Mouse (Mus musculus): ENCODE measurements around the gene Lrrc15. TPM values are rescaled to one million over a fixed set of nuclear protein-coding genes. Genes with fewer than 3 reads are reported as not detected.

The Lrrc15 gene
- polyA plus RNA-seq, 1 experiment from 2014 or later = 0.50 TPM

DNA sequence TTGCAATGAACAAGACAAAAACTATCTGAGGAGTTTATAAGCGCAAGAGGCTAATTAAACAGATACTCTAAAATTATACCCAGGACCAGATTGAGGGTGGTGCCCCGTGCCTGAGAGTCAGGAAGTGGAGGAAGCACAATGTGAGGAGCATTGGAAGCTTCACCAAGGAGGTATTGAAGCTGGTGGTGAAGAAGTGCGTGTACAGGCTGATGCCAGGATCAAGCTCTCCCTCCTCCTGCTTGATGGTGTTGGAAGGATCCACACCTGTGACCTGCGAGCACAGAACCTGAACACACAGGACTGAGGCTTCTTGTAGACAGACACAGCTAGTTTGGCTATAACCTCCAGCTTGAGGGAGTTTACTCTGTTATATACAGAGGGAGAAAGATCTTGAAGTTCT is 23.0 kb upstream of the Lrrc15 start:
- Histone ChIP-seq H3K9me3 (ENCODE audit: control insufficient read depth, low read length) (no peaks in the 10 kb centered on the region), H3K4me2 (ENCODE audit: low read length) (no peak overlapping the region), H3K9ac (ENCODE audit: low read length) (no peak overlapping the region), H3K27ac (ENCODE audit: low read depth) (no peak overlapping the region), H3K4me1 (replicated peaks; ENCODE audit: control insufficient read depth, insufficient read depth, low read length) (peaks cover 12% of the 10 kb centered on the region), H3K27me3 (replicated peaks; ENCODE audit: control insufficient read depth, insufficient read depth, low read length) (peaks cover 44% of the 10 kb centered on the region), H3K4me3 (ENCODE audit: low read depth, low read length) (no peak overlapping the region), H3K36me3 (ENCODE audit: control insufficient read depth, insufficient read depth, low read length) (no peaks in the 10 kb centered on the region)
- 87% methylated on average over 4 of the region's 4 CpGs for WGBS
- DNase-seq (ENCODE audit: low spot score) = no peak
- ATAC-seq (replicated peaks; ENCODE audit: low FRiP score, low TSS enrichment, low read depth) = no peak

DNA sequence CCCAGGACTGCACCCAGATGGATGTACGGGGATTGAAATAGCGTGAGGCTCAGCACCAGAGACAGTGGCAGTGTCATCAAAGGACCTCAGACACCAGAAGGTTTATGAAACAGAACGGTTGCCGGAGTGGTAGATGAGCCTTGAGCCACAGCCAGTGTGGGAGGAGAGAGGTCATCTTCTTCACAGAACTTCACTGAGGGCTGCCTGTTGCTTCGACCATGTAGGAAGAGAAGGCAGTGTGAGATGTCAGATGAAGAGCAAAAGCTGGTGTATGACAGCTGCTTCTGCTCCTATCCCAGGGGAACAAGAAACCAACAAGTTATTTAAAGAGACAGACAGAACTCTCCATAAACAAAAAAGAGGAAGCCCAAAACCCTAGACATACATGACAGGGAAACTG is 21.2 kb upstream of the Lrrc15 start:
- H3K4me2 ChIP-seq (ENCODE audit: low read length) = no peak overlapping the region
- ATAC-seq (replicated peaks; ENCODE audit: low FRiP score, low TSS enrichment, low read depth) = no peak
- H3K36me3 ChIP-seq (ENCODE audit: control insufficient read depth, insufficient read depth, low read length) = no peaks in the 10 kb centered on the region
- H3K27me3 ChIP-seq (replicated peaks; ENCODE audit: control insufficient read depth, insufficient read depth, low read length) = peaks cover 29% of the 10 kb centered on the region
- no peak for DNase-seq (ENCODE audit: low spot score)
- H3K9me3 ChIP-seq (ENCODE audit: control insufficient read depth, low read length) = no peaks in the 10 kb centered on the region
- H3K9ac ChIP-seq (ENCODE audit: low read length) = no peak overlapping the region
- WGBS = 51% methylated on average over 5 of the region's 5 CpGs
- H3K27ac ChIP-seq (ENCODE audit: low read depth) = no peak overlapping the region
- no peak overlapping the region for H3K4me3 ChIP-seq (ENCODE audit: low read depth, low read length)
- peaks cover 7% of the 10 kb centered on the region for H3K4me1 ChIP-seq (replicated peaks; ENCODE audit: control insufficient read depth, insufficient read depth, low read length)

DNA sequence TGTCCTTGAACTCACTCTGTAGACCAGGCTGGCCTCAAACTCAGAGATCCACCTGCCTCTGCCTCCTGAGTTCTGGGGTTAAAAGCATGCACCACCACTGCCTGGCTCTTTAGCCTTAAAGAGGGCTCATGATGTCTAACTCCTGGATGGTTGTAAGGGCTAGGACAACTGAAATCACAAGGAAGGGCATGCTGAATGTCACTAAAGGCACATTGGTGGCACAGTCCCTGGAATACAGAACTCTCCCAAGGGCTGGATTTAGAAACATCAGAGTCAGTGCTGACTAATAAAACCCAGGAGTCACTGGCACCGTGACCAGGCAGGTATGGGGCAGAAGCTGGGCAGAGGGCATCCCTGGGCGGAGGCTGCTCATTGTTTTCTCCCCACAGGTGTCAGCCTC is 20.4 kb upstream of the Lrrc15 start:
- ATAC-seq (replicated peaks; ENCODE audit: low FRiP score, low TSS enrichment, low read depth) = no peak
- WGBS = 76% methylated on average over 2 of the region's 2 CpGs
- no peak overlapping the region for H3K9ac ChIP-seq (ENCODE audit: low read length)
- H3K27me3 ChIP-seq (replicated peaks; ENCODE audit: control insufficient read depth, insufficient read depth, low read length) = peaks cover 22% of the 10 kb centered on the region
- DNase-seq (ENCODE audit: low spot score) = peak; percentile 45
- no peak overlapping the region for H3K4me2 ChIP-seq (ENCODE audit: low read length)
- no peak overlapping the region for H3K27ac ChIP-seq (ENCODE audit: low read depth)
- no peaks in the 10 kb centered on the region for H3K36me3 ChIP-seq (ENCODE audit: control insufficient read depth, insufficient read depth, low read length)
- H3K4me1 ChIP-seq (replicated peaks; ENCODE audit: control insufficient read depth, insufficient read depth, low read length) = peaks cover 4% of the 10 kb centered on the region
- H3K4me3 ChIP-seq (ENCODE audit: low read depth, low read length) = no peak overlapping the region
- H3K9me3 ChIP-seq (ENCODE audit: control insufficient read depth, low read length) = no peaks in the 10 kb centered on the region

DNA sequence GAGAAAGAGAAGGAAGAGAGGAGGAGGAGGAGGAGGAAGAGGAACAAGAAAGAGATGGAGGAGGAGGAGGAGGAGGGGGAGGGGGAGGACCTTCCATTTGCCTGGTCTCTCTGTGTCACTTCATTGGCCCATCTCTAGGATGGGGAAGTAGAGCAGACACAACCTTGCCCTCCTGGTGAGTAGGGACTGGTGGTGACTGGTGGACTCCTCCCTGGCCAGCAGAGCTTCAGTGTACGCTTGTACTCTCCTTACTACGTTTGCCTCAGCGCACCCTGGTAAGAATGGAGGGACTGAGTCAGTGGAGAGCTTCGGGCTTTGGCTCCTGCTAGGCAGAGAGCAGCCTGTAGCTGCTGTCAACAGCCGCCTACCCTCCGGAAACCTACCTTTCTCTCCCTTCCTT is 19.6 kb upstream of the Lrrc15 start:
- Histone ChIP-seq H3K4me2 (ENCODE audit: low read length) (no peak overlapping the region), H3K9me3 (ENCODE audit: control insufficient read depth, low read length) (no peaks in the 10 kb centered on the region), H3K27me3 (replicated peaks; ENCODE audit: control insufficient read depth, insufficient read depth, low read length) (peaks cover 14% of the 10 kb centered on the region), H3K27ac (ENCODE audit: low read depth) (no peak overlapping the region), H3K9ac (ENCODE audit: low read length) (no peak overlapping the region), H3K4me3 (ENCODE audit: low read depth, low read length) (no peak overlapping the region), H3K36me3 (ENCODE audit: control insufficient read depth, insufficient read depth, low read length) (no peaks in the 10 kb centered on the region), H3K4me1 (replicated peaks; ENCODE audit: control insufficient read depth, insufficient read depth, low read length) (no peaks in the 10 kb centered on the region)
- 81% methylated on average over 6 of the region's 6 CpGs for WGBS
- ATAC-seq (replicated peaks; ENCODE audit: low FRiP score, low TSS enrichment, low read depth) (no peak), DNase-seq (ENCODE audit: low spot score) (peak; percentile 21)

DNA sequence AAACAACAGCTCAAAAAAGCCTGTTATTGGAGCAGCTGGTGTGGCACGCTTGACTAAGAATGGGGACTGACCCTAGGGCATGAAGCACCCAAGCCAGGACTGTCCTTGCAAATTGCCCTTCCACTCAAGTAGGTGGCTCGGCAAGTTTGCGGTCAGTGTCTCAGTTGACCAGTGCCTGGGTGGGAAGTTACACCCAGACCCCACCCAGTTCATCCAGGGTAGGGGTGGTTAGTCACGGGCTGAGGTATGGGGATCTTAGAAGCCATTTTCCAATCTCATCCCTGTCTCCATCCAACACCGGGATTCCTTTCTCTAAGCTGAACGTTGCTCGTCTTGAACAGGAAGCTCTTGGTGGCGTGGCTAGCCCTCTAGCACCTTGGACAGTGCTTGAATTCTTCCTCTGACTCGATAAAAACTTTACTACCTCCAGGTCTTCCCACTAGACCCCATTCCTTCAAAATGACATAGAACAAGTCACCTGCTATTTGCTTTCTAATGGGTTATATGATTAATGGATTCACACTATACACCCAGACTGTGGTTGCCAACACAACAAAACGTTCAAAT is 16.7 kb upstream of the Lrrc15 start:
- H3K27me3 ChIP-seq (replicated peaks; ENCODE audit: control insufficient read depth, insufficient read depth, low read length) = no peaks in the 10 kb centered on the region
- no peak overlapping the region for H3K4me3 ChIP-seq (ENCODE audit: low read depth, low read length)
- ATAC-seq (replicated peaks; ENCODE audit: low FRiP score, low TSS enrichment, low read depth) (no peak), DNase-seq (ENCODE audit: low spot score) (peak; percentile 48)
- H3K9me3 ChIP-seq (ENCODE audit: control insufficient read depth, low read length) = no peaks in the 10 kb centered on the region
- 60% methylated on average over 10 of the region's 10 CpGs for WGBS
- no peaks in the 10 kb centered on the region for H3K4me1 ChIP-seq (replicated peaks; ENCODE audit: control insufficient read depth, insufficient read depth, low read length)
- H3K4me2 ChIP-seq (ENCODE audit: low read length) = no peak overlapping the region
- no peaks in the 10 kb centered on the region for H3K36me3 ChIP-seq (ENCODE audit: control insufficient read depth, insufficient read depth, low read length)
- H3K27ac ChIP-seq (ENCODE audit: low read depth) = no peak overlapping the region
- H3K9ac ChIP-seq (ENCODE audit: low read length) = no peak overlapping the region

- Histone ChIP-seq H3K4me1 (replicated peaks; ENCODE audit: control insufficient read depth, insufficient read depth, low read length) (no peaks in the 10 kb centered on the region), H3K9ac (ENCODE audit: low read length) (no peak overlapping the region), H3K27ac (ENCODE audit: low read depth) (no peak overlapping the region), H3K4me3 (ENCODE audit: low read depth, low read length) (no peak overlapping the region), H3K9me3 (ENCODE audit: control insufficient read depth, low read length) (no peaks in the 10 kb centered on the region), H3K36me3 (ENCODE audit: control insufficient read depth, insufficient read depth, low read length) (no peaks in the 10 kb centered on the region), H3K27me3 (replicated peaks; ENCODE audit: control insufficient read depth, insufficient read depth, low read length) (no peaks in the 10 kb centered on the region), H3K4me2 (ENCODE audit: low read length) (no peak overlapping the region)
- ATAC-seq (replicated peaks; ENCODE audit: low FRiP score, low TSS enrichment, low read depth) (no peak), DNase-seq (ENCODE audit: low spot score) (no peak)
- 82% methylated on average over 7 of the region's 7 CpGs for WGBS
Measured at GRCm38 (mm10) chr16:30297450-30297849, 14.4 kb upstream of the Lrrc15 start.

DNA sequence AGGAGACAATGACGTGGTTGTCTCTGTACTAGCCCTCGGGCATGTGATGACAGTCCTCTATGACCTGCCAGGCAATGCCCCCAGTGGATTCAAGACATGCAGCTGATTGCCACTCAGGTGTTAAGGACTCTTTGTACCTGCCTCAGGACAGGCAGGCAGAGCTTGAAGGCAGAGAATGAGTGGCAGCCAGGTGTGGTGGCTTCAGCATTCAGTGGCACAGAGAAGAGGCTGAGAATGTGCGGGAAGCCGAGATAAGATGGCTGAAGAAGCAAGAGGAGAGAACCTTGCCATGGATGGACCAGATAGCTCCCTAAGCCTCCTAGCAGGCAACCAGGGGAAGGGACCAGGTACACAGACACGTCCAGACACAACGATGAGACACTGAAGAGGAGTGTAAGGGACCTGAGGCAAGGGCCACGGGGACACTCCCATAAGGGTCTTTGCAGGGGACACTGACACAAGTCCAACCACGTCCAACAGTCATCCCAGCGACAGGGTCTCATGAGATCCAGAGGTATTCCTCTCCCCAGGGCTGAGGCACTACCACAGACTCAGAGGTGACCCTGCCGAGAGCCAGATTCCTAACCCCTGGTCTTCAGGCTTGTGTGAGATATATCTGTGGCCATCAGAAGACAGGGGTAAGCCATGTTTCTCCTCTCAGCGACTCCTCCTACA is 13.7 kb upstream of the Lrrc15 start:
- H3K36me3 ChIP-seq (ENCODE audit: control insufficient read depth, insufficient read depth, low read length) = no peaks in the 10 kb centered on the region
- WGBS = 86% methylated on average over 11 of the region's 11 CpGs
- no peak overlapping the region for H3K4me3 ChIP-seq (ENCODE audit: low read depth, low read length)
- H3K4me1 ChIP-seq (replicated peaks; ENCODE audit: control insufficient read depth, insufficient read depth, low read length) = no peaks in the 10 kb centered on the region
- no peak overlapping the region for H3K9ac ChIP-seq (ENCODE audit: low read length)
- DNase-seq (ENCODE audit: low spot score) (no peak), ATAC-seq (replicated peaks; ENCODE audit: low FRiP score, low TSS enrichment, low read depth) (no peak)
- H3K4me2 ChIP-seq (ENCODE audit: low read length) = no peak overlapping the region
- H3K27me3 ChIP-seq (replicated peaks; ENCODE audit: control insufficient read depth, insufficient read depth, low read length) = no peaks in the 10 kb centered on the region
- no peaks in the 10 kb centered on the region for H3K9me3 ChIP-seq (ENCODE audit: control insufficient read depth, low read length)
- H3K27ac ChIP-seq (ENCODE audit: low read depth) = no peak overlapping the region

DNA sequence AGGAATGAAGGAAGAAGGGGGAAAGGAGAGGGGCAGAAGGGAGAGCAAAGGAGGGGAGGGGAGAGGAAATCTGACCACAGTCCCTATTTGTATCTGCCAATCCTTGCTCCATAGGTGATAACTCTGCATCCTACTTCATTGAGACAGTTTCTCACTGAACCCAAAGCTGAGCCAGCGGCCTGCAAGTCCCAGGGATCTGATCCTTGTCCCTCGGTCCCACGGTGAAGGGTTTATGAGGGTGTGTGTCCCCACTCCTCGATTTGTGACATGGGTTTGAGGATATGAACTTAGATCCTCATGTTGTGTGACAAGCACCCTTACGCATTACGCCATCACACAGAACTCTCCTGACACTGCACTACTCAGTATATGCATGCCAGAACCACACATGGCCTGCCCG is 12.1 kb upstream of the Lrrc15 start:
- H3K9me3 ChIP-seq (ENCODE audit: control insufficient read depth, low read length) = no peaks in the 10 kb centered on the region
- no peak overlapping the region for H3K4me3 ChIP-seq (ENCODE audit: low read depth, low read length)
- WGBS = 91% methylated on average over 7 of the region's 7 CpGs
- no peak overlapping the region for H3K27ac ChIP-seq (ENCODE audit: low read depth)
- no peak for ATAC-seq (replicated peaks; ENCODE audit: low FRiP score, low TSS enrichment, low read depth)
- H3K4me1 ChIP-seq (replicated peaks; ENCODE audit: control insufficient read depth, insufficient read depth, low read length) = no peaks in the 10 kb centered on the region
- no peak for DNase-seq (ENCODE audit: low spot score)
- H3K36me3 ChIP-seq (ENCODE audit: control insufficient read depth, insufficient read depth, low read length) = no peaks in the 10 kb centered on the region
- no peak overlapping the region for H3K4me2 ChIP-seq (ENCODE audit: low read length)
- no peak overlapping the region for H3K9ac ChIP-seq (ENCODE audit: low read length)
- H3K27me3 ChIP-seq (replicated peaks; ENCODE audit: control insufficient read depth, insufficient read depth, low read length) = no peaks in the 10 kb centered on the region

DNA sequence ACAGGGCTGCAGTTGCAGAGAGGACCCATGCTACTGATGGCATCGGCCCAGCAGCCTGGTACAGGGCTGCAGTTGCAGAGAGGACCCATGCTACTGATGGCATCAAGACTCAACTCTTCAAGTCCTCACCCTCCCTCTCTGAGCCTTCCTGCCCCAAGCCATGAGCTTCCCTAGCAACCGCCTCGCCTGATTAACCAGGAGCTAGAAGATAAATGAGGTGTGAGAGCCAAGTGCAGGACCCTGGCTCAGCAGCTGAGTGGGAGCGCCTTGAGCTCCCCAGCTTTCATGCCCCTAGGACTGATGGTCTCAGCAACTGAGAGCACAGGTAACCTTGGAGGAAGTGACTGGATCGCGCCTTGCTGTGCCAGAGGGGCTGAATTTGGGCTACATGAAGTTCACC is 7.4 kb upstream of the Lrrc15 start:
- no peak overlapping the region for H3K4me2 ChIP-seq (ENCODE audit: low read length)
- no peak overlapping the region for H3K27ac ChIP-seq (ENCODE audit: low read depth)
- ATAC-seq (replicated peaks; ENCODE audit: low FRiP score, low TSS enrichment, low read depth) = no peak
- H3K27me3 ChIP-seq (replicated peaks; ENCODE audit: control insufficient read depth, insufficient read depth, low read length) = no peaks in the 10 kb centered on the region
- H3K4me3 ChIP-seq (ENCODE audit: low read depth, low read length) = no peak overlapping the region
- no peak overlapping the region for H3K9ac ChIP-seq (ENCODE audit: low read length)
- no peak for DNase-seq (ENCODE audit: low spot score)
- no peaks in the 10 kb centered on the region for H3K4me1 ChIP-seq (replicated peaks; ENCODE audit: control insufficient read depth, insufficient read depth, low read length)
- no peaks in the 10 kb centered on the region for H3K9me3 ChIP-seq (ENCODE audit: control insufficient read depth, low read length)
- no peaks in the 10 kb centered on the region for H3K36me3 ChIP-seq (ENCODE audit: control insufficient read depth, insufficient read depth, low read length)
- 80% methylated on average over 6 of the region's 6 CpGs for WGBS

Data from intestine, embryonic 14.5 days (tissue).